Mouse (Mus musculus): ENCODE data around the gene Plp2. TPM values are rescaled to one million over a fixed set of nuclear protein-coding genes. Genes with fewer than 3 reads are reported as not detected.

The Plp2 gene
- polyA plus RNA-seq, 1 experiment from 2014 or later = 36.8 TPM

Other genes with a start within 250 kb of the Plp2 start
- gene Foxp3, start 97.7 kb downstream of the Plp2 start, polyA plus RNA-seq (2015; fragmentation: Nextera tagmentation; extraction: Ambion mirVana) = 0.05 and 0.10 TPM in 2 replicates
- gene Ppp1r3f, start 97.1 kb downstream of the Plp2 start, polyA plus RNA-seq (2015; fragmentation: Nextera tagmentation; extraction: Ambion mirVana) = 4.8 and 4.9 TPM in 2 replicates
- 40.5 and 42.4 TPM in 2 replicates for gene Ccdc22, start 65.9 kb downstream of the Plp2 start, polyA plus RNA-seq (2015; fragmentation: Nextera tagmentation; extraction: Ambion mirVana)
- 0.05 and 0.19 TPM in 2 replicates for gene Cacna1f, start 64.3 kb downstream of the Plp2 start, polyA plus RNA-seq (2015; fragmentation: Nextera tagmentation; extraction: Ambion mirVana)
- 109 and 120 TPM in 2 replicates for gene Syp, start 32.9 kb downstream of the Plp2 start, polyA plus RNA-seq (2015; fragmentation: Nextera tagmentation; extraction: Ambion mirVana)
- 1.3 and 1.9 TPM in 2 replicates for gene Prickle3, start 14.1 kb downstream of the Plp2 start, polyA plus RNA-seq (2015; fragmentation: Nextera tagmentation; extraction: Ambion mirVana)
- 0.11 and 0.13 TPM in 2 replicates for gene Magix, start 9.9 kb upstream of the Plp2 start, polyA plus RNA-seq (2015; fragmentation: Nextera tagmentation; extraction: Ambion mirVana)
- 47.4 and 50.2 TPM in 2 replicates for gene Gpkow, start 25.7 kb upstream of the Plp2 start, polyA plus RNA-seq (2015; fragmentation: Nextera tagmentation; extraction: Ambion mirVana)
- gene Wdr45, start 42.9 kb upstream of the Plp2 start, polyA plus RNA-seq (2015; fragmentation: Nextera tagmentation; extraction: Ambion mirVana) = 38.0 and 43.1 TPM in 2 replicates
- gene Gm45208, start 50.9 kb upstream of the Plp2 start, polyA plus RNA-seq (2015; fragmentation: Nextera tagmentation; extraction: Ambion mirVana) = 0.84 TPM in 1 of 2 replicates, not detected in the other
- gene Praf2, start 57.0 kb upstream of the Plp2 start, polyA plus RNA-seq (2015; fragmentation: Nextera tagmentation; extraction: Ambion mirVana) = 104 and 107 TPM in 2 replicates
- 55.5 and 63.3 TPM in 2 replicates for gene Ccdc120, start 79.5 kb upstream of the Plp2 start, polyA plus RNA-seq (2015; fragmentation: Nextera tagmentation; extraction: Ambion mirVana)
- gene Tfe3, start 91.2 kb upstream of the Plp2 start, polyA plus RNA-seq (2015; fragmentation: Nextera tagmentation; extraction: Ambion mirVana) = 21.8 and 23.4 TPM in 2 replicates
- 77.6 and 78.5 TPM in 2 replicates for gene Gripap1, start 118.4 kb upstream of the Plp2 start, polyA plus RNA-seq (2015; fragmentation: Nextera tagmentation; extraction: Ambion mirVana)
- 2.8 and 3.1 TPM in 2 replicates for gene Kcnd1, start 150.9 kb upstream of the Plp2 start, polyA plus RNA-seq (2015; fragmentation: Nextera tagmentation; extraction: Ambion mirVana)
- gene Otud5, start 170.0 kb upstream of the Plp2 start, polyA plus RNA-seq (2015; fragmentation: Nextera tagmentation; extraction: Ambion mirVana) = 53.8 and 55.8 TPM in 2 replicates
- 16.3 and 17.6 TPM in 2 replicates for gene Pim2, start 206.9 kb upstream of the Plp2 start, polyA plus RNA-seq (2015; fragmentation: Nextera tagmentation; extraction: Ambion mirVana)
- 44.5 and 45.0 TPM in 2 replicates for gene Slc35a2, start 212.6 kb upstream of the Plp2 start, polyA plus RNA-seq (2015; fragmentation: Nextera tagmentation; extraction: Ambion mirVana)
- 207 and 210 TPM in 2 replicates for gene Pqbp1, start 227.9 kb upstream of the Plp2 start, polyA plus RNA-seq (2015; fragmentation: Nextera tagmentation; extraction: Ambion mirVana)
- 160 and 165 TPM in 2 replicates for gene Timm17b, start 228.0 kb upstream of the Plp2 start, polyA plus RNA-seq (2015; fragmentation: Nextera tagmentation; extraction: Ambion mirVana)
- gene Gm10491, start 236.4 kb upstream of the Plp2 start, polyA plus RNA-seq (2015; fragmentation: Nextera tagmentation; extraction: Ambion mirVana) = not detected in 2 replicates
- not detected in 2 replicates for gene Gm10490, start 238.2 kb upstream of the Plp2 start, polyA plus RNA-seq (2015; fragmentation: Nextera tagmentation; extraction: Ambion mirVana)
- gene Pcsk1n, start 248.4 kb upstream of the Plp2 start, polyA plus RNA-seq (2015; fragmentation: Nextera tagmentation; extraction: Ambion mirVana) = 131 and 141 TPM in 2 replicates

Data from forebrain, embryonic 15.5 days (tissue).